Mouse (Mus musculus): ENCODE data around the gene Ccnb1. TPM values are rescaled to one million over a fixed set of nuclear protein-coding genes. Genes with fewer than 3 reads are reported as not detected.

Ccnb1 gene
- total RNA-seq, 2 experiments from 2014 or later, result 43.5 to 274 TPM

Other genes starting within 250 kb of the Ccnb1 start
- not detected in 2 replicates for gene Ocln, start 233.9 kb downstream of the Ccnb1 start, total RNA-seq (2014; fragmentation: Nextera tagmentation)
- gene Ocln, start 233.9 kb downstream of the Ccnb1 start, total RNA-seq (2017), result not detected in 2 replicates
- not detected in 2 replicates for gene Marveld2, start 169.6 kb downstream of the Ccnb1 start, total RNA-seq (2014; fragmentation: Nextera tagmentation)
- 0.52 and 0.78 TPM in 2 replicates for gene Marveld2, start 169.6 kb downstream of the Ccnb1 start, total RNA-seq (2017)
- gene Ak6, start 135.6 kb downstream of the Ccnb1 start, total RNA-seq (2014; fragmentation: Nextera tagmentation), result 246 and 279 TPM in 2 replicates
- gene Ak6, start 135.6 kb downstream of the Ccnb1 start, total RNA-seq (2017), result 261 and 347 TPM in 2 replicates
- gene Rad17, start 135.5 kb downstream of the Ccnb1 start, total RNA-seq (2014; fragmentation: Nextera tagmentation), result 20.1 and 21.6 TPM in 2 replicates
- gene Rad17, start 135.5 kb downstream of the Ccnb1 start, total RNA-seq (2017), result 34.0 and 48.8 TPM in 2 replicates
- 26.5 and 41.9 TPM in 2 replicates for gene Taf9, start 135.0 kb downstream of the Ccnb1 start, total RNA-seq (2014; fragmentation: Nextera tagmentation)
- gene Taf9, start 135.0 kb downstream of the Ccnb1 start, total RNA-seq (2017), result 38.9 and 58.9 TPM in 2 replicates
- gene Ccdc125, start 116.9 kb downstream of the Ccnb1 start, total RNA-seq (2014; fragmentation: Nextera tagmentation), result 25.6 and 37.4 TPM in 2 replicates
- 50.8 and 58.4 TPM in 2 replicates for gene Ccdc125, start 116.9 kb downstream of the Ccnb1 start, total RNA-seq (2017)
- 37.8 and 52.0 TPM in 2 replicates for gene Cdk7, start 55.6 kb downstream of the Ccnb1 start, total RNA-seq (2014; fragmentation: Nextera tagmentation)
- gene Cdk7, start 55.6 kb downstream of the Ccnb1 start, total RNA-seq (2017), result 43.3 and 54.5 TPM in 2 replicates
- gene Mrps36, start 41.9 kb downstream of the Ccnb1 start, total RNA-seq (2014; fragmentation: Nextera tagmentation), result 73.2 and 108 TPM in 2 replicates
- gene Mrps36, start 41.9 kb downstream of the Ccnb1 start, total RNA-seq (2017), result 71.7 and 102 TPM in 2 replicates
- gene Cenph, start 10.7 kb downstream of the Ccnb1 start, total RNA-seq (2014; fragmentation: Nextera tagmentation), result 37.1 and 51.9 TPM in 2 replicates
- gene Cenph, start 10.7 kb downstream of the Ccnb1 start, total RNA-seq (2017), result 56.6 and 69.5 TPM in 2 replicates
- 97.0 and 97.9 TPM in 2 replicates for gene Slc30a5, start 46.9 kb upstream of the Ccnb1 start, total RNA-seq (2014; fragmentation: Nextera tagmentation)
- 96.8 and 111 TPM in 2 replicates for gene Slc30a5, start 46.9 kb upstream of the Ccnb1 start, total RNA-seq (2017)

Data from granulocyte monocyte progenitor cell, adult 5-6 weeks (primary cell).